Mouse (Mus musculus) testis, adult 2 months (tissue): ENCODE measurements around the gene Tmem26. TPM values are rescaled to one million over a fixed set of nuclear protein-coding genes. Genes with fewer than 3 reads are reported as not detected.
"Not testable (repeated sequence)": the region's sequence is repeated elsewhere in the genome, so short reads cannot be mapped to it uniquely, and the experiment has no call there.

Experiments
- H3K27ac ChIP-seq: fragments of 200-500 bp; 2 replicates; pipeline ENCODE4 v1.5.1; 2012; ENCODE audit warnings: low read depth, low read length; ENCODE audit not compliant: control insufficient read depth, insufficient read depth
- H3K27me3 ChIP-seq: fragments of 200-500 bp; 2 replicates; pipeline ENCODE4 v1.6.1; 2012; ENCODE audit warnings: mild to moderate bottlenecking, low read length, moderate library complexity; ENCODE audit not compliant: control insufficient read depth, insufficient read depth
- H3K36me3 ChIP-seq: fragments of 200-500 bp; 2 replicates; pipeline ENCODE4 v1.6.1; 2012; ENCODE audit warnings: mild to moderate bottlenecking, low read length; ENCODE audit not compliant: control insufficient read depth, insufficient read depth
- H3K4me1 ChIP-seq: fragments of 200-500 bp; 2 replicates; pipeline ENCODE4 v1.6.1; 2012; ENCODE audit warnings: low read length; ENCODE audit not compliant: control insufficient read depth, insufficient read depth
- H3K4me3 ChIP-seq: fragments of 200-500 bp; 2 replicates; pipeline ENCODE4 v1.5.1; 2012; ENCODE audit warnings: low read depth, mild to moderate bottlenecking, low read length, moderate library complexity, mixed read lengths; ENCODE audit not compliant: control insufficient read depth
- CTCF ChIP-seq: fragments of 200-500 bp; IDR thresholded peaks from 2 replicates; pipeline ENCODE4 v1.5.1; 2012; ENCODE audit warnings: low read depth, mild to moderate bottlenecking, inconsistent platforms, low read length, moderate library complexity; ENCODE audit not compliant: control insufficient read depth, insufficient read depth, insufficient replicate concordance
- POLR2A ChIP-seq: fragments of 200-500 bp; IDR thresholded peaks from 2 replicates; pipeline ENCODE4 v1.6.1; 2012; ENCODE audit warnings: low read depth, mild to moderate bottlenecking, inconsistent platforms, low read length, moderate library complexity; ENCODE audit not compliant: control insufficient read depth
- polyA plus RNA-seq: library from polyadenylated mRNA; depleted of rRNA; stranded (reverse); fragments of >200 nt; gene quantifications from 2 replicates; pipeline ENCODE4 v1.2.3, GENCODE M21; 2012

The Tmem26 gene
- polyA plus RNA-seq, 1 experiment: 0.06 TPM

GRCm38 (mm10) chr10:68720887-68721400 is 2.5 kb upstream of the Tmem26 start:
- Histone ChIP-seq H3K4me1 (peaks cover 7% of the 10 kb centered on the region; the same call in 1 of the 2 replicates), H3K27ac (no peak overlapping the region), H3K27me3 (no peaks in the 10 kb centered on the region), H3K4me3 (no peak overlapping the region), H3K36me3 (no peaks in the 10 kb centered on the region)
- TF ChIP-seq CTCF (no peak), POLR2A (no peak)

GRCm38 (mm10) chr10:68723015-68723414 is 431 bp upstream of the Tmem26 start:
- no peak for TF ChIP-seq POLR2A
- TF ChIP-seq CTCF: no peak
- Histone ChIP-seq H3K4me1 (peaks cover 7% of the 10 kb centered on the region; the same call in 1 of the 2 replicates), H3K27ac (no peak overlapping the region), H3K36me3 (no peaks in the 10 kb centered on the region), H3K4me3 (no peak overlapping the region), H3K27me3 (no peaks in the 10 kb centered on the region)

- Histone ChIP-seq H3K27ac (no peak overlapping the region), H3K36me3 (no peaks in the 10 kb centered on the region), H3K4me1 (peaks cover 7% of the 10 kb centered on the region; the same call in 1 of the 2 replicates), H3K27me3 (no peaks in the 10 kb centered on the region), H3K4me3 (no peak overlapping the region)
- TF ChIP-seq POLR2A (no peak), CTCF (no peak)
Measured at GRCm38 (mm10) chr10:68724361-68724720, 895 bp downstream of the Tmem26 start.

GRCm38 (mm10) chr10:68727464-68727863 is 4.0 kb downstream of the Tmem26 start:
- peaks cover 7% of the 10 kb centered on the region; the same call in 1 of the 2 replicates for H3K4me1 ChIP-seq
- TF ChIP-seq CTCF: no peak
- no peak for TF ChIP-seq POLR2A
- no peaks in the 10 kb centered on the region for H3K27me3 ChIP-seq

GRCm38 (mm10) chr10:68735621-68736020 is 12.2 kb downstream of the Tmem26 start:
- Histone ChIP-seq H3K4me1 (no peaks in the 10 kb centered on the region), H3K4me3 (no peak overlapping the region), H3K27ac (no peak overlapping the region), H3K36me3 (no peaks in the 10 kb centered on the region), H3K27me3 (no peaks in the 10 kb centered on the region)
- TF ChIP-seq POLR2A (no peak), CTCF (no peak)

More at GRCm38 (mm10) chr10:68727464-68727863, 4.0 kb downstream of the Tmem26 start:
- H3K27ac ChIP-seq: no peak overlapping the region
- H3K36me3 ChIP-seq: no peaks in the 10 kb centered on the region
- no peak overlapping the region for H3K4me3 ChIP-seq

- H3K4me1 ChIP-seq: no peaks in the 10 kb centered on the region
- no peak overlapping the region for H3K27ac ChIP-seq
- no peak overlapping the region for H3K4me3 ChIP-seq
- H3K36me3 ChIP-seq: no peaks in the 10 kb centered on the region
- no peaks in the 10 kb centered on the region for H3K27me3 ChIP-seq
- no peak for TF ChIP-seq CTCF
- TF ChIP-seq POLR2A: no peak
Measured at GRCm38 (mm10) chr10:68737391-68737790, 13.9 kb downstream of the Tmem26 start.

- H3K36me3 ChIP-seq, H3K27me3 ChIP-seq, H3K27ac ChIP-seq, H3K4me1 ChIP-seq, H3K4me3 ChIP-seq: not testable (repeated sequence)
Measured at GRCm38 (mm10) chr10:68738981-68739380, 15.5 kb downstream of the Tmem26 start.

GRCm38 (mm10) chr10:68740251-68740650 is 16.8 kb downstream of the Tmem26 start:
- Histone ChIP-seq H3K27ac (no peak overlapping the region), H3K4me1 (no peaks in the 10 kb centered on the region)

GRCm38 (mm10) chr10:68750921-68751320 is 27.5 kb downstream of the Tmem26 start:
- Histone ChIP-seq H3K4me3 (no peak overlapping the region), H3K36me3 (no peaks in the 10 kb centered on the region), H3K4me1 (no peaks in the 10 kb centered on the region), H3K27ac (no peak overlapping the region), H3K27me3 (no peaks in the 10 kb centered on the region)
- TF ChIP-seq POLR2A (no peak), CTCF (no peak)

More at GRCm38 (mm10) chr10:68740251-68740650, 16.8 kb downstream of the Tmem26 start:
- TF ChIP-seq CTCF (no peak), POLR2A (no peak)
- H3K27me3 ChIP-seq: no peaks in the 10 kb centered on the region
- no peak overlapping the region for H3K4me3 ChIP-seq
- no peaks in the 10 kb centered on the region for H3K36me3 ChIP-seq
